Mouse (Mus musculus): ENCODE results near the gene Farp1.

DNA sequence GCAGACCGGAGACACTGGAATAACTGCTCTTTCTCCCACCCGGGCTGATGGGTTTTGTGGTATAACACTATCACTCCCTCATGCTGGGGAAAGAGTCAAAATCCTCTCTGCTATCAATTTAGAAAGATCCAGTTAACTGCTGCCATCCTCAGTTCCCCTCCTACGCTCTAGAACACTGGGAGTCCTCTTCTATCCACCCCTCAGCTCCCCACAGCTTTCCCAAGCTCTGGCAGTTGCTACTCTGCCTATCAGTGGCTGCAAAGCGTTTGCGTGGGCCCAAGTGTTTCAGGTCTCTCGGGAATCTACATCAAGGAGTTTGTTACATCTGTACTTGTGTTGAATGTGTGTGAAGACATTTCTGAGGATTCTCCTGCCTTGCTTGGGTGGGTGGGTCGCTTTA, 287.6 kb downstream of the Farp1 start:
- TF ChIP-seq CTCF (IDR thresholded peaks at IDR 0.05; ENCODE audit: extremely low read depth, insufficient read length, insufficient replicate concordance, low read depth, low read length) (no peak), POLR2A (IDR thresholded peaks at IDR 0.05; ENCODE audit: low read depth, low read length) (no peak)
